Mouse (Mus musculus): ENCODE data around the gene Cdh4.

The Cdh4 gene

DNA sequence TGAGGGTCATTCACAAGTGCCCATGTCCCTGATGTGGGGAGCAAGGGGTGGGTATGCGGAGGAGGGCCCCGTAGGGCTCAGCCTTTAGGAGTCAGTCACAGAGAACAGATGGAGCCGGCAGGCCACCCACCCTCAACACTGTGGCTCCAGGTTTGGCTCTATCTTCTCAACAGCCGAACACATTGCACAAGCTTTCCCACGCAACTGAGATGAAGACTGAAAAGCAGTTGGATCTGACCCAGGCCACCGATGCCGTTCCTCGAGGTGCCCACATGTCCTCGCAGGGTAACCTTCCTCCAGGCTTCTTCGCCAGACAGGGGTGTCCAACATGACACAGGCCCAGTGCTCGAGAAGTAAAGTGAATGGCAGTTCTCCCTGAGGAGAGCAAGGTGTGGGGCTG is 144.2 kb downstream of the Cdh4 start:
- no peak for ATAC-seq (ENCODE audit: insufficient number of reproducible peaks, low FRiP score, low TSS enrichment)

- ATAC-seq (ENCODE audit: insufficient number of reproducible peaks, low FRiP score, low TSS enrichment), result no peak
Observed at GRCm38 (mm10) chr2:179587069-179587468, 144.8 kb downstream of the Cdh4 start.

DNA sequence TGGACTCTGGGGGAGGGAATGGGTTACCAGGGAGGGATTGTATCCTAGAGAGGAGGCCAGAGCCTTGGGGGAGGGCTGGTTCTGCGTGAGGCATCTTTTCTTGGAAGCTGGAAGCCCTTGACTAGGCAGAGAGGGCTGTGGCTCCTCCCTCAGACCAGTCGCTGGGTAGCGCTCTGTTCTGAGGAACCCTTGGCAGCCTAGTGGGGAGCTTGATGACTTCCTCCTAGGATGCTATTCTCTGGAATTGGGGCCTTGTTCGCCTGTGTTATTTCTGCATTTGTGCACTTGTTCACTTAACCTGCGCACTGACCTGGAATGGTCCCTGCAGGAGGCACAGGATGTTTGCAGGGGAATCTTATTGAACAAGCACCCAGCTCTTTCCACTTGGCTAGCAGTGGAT is 149.4 kb downstream of the Cdh4 start:
- ATAC-seq (ENCODE audit: insufficient number of reproducible peaks, low FRiP score, low TSS enrichment), result peak; percentile 52

DNA sequence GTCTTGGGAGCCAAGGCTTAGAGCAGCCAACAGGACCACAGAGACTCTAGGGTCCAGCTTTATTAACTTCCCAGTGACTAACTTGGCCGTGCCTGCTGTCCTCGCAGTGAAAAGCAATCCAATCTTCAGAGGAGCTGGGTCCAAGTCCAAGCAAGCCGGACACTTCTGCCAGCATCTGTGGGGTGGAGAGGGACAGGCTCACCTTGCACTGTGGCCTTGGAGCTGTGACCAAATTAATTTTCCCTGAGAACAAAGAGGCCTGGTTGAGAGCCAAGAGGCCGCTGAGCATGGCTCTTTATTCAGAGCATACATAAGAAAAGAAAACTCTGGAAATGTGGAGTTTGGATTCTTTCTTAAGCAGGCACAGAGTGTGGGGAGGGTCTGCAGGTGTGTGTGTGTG is 152.8 kb downstream of the Cdh4 start:
- no peak for ATAC-seq (ENCODE audit: insufficient number of reproducible peaks, low FRiP score, low TSS enrichment)

DNA sequence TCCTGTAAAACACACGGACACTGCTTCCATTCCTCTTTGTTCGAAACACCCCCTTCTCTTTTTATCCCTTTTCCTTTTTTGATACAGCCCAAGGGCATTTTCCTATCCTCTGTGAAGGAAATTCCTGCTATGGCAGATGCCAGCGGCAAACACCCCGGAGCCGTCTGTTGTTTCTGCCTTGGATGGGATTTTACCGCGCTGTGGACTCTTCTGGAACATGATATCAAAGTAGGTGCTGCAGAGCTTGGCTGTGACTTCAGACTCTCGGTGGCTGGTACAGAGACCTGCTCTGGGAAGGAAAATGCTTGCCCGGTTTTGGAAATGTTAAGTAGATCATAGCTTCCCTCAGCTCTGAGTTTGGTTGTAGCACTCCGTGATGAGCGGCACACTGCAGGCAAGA is 156.7 kb downstream of the Cdh4 start:
- ATAC-seq (ENCODE audit: insufficient number of reproducible peaks, low FRiP score, low TSS enrichment), result no peak

- ATAC-seq (ENCODE audit: insufficient number of reproducible peaks, low FRiP score, low TSS enrichment), result no peak
Observed at GRCm38 (mm10) chr2:179599886-179600285, 157.7 kb downstream of the Cdh4 start.

DNA sequence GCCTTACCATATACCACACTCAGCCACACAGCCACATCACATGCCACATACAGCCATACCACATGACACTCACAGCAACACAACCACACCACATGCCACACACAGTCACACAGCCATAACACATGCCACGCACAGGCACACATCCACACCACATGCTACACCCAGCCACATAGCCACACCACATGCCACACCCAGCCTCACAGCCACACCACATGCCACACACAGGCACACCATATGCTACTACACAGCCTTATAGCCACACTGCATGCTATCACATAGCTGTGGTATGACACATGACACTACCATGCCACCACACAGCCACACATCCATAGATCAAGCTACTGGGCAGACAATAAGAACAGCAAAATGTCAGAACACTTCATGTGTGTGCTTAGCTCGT is 158.1 kb downstream of the Cdh4 start:
- ATAC-seq (ENCODE audit: insufficient number of reproducible peaks, low FRiP score, low TSS enrichment), result no peak

DNA sequence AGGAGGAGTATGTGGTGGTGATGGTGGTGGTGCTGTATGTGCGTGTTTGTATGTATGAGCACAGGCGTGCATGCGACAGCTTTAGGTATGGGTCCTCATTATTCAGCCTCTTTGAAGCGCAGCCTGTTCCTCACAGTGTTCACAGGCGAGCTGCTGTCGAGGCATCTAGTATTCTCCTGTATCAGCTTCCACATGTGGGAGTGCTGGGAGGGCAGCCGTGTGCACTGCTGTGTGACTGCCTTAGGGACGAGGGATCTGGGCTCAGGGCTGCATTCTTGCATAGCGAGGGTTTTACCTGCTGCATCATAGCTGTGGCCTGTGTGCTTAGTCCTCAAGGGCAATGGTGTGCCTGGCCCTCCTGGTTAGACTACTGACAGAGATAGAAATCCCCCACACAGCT is 158.9 kb downstream of the Cdh4 start:
- no peak for ATAC-seq (ENCODE audit: insufficient number of reproducible peaks, low FRiP score, low TSS enrichment)

GRCm38 (mm10) chr2:179604746-179605145 is 162.5 kb downstream of the Cdh4 start:
- no peak for ATAC-seq (ENCODE audit: insufficient number of reproducible peaks, low FRiP score, low TSS enrichment)

- ATAC-seq (ENCODE audit: insufficient number of reproducible peaks, low FRiP score, low TSS enrichment), result no peak
Observed at GRCm38 (mm10) chr2:179605255-179605654, 163.0 kb downstream of the Cdh4 start.

DNA sequence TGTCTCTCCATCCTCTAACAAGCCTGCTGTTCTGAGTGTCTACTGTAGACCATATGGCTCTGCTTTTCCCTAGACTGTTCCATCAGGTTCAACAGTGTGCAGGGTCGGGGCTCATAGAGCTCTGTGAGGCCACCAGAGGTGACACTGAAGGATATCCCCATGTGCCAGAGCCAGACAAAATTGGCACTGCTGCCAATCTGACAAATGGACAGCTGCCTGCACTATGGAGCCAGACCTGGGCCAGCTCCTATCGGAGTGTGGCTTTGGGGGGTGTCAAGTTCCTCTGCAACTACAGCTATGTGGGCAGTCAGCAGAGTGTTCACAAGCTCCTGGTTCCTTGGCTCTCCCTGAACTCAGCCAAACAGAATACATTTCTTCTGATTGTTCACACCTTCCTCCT is 164.1 kb downstream of the Cdh4 start:
- ATAC-seq (ENCODE audit: insufficient number of reproducible peaks, low FRiP score, low TSS enrichment), result no peak

DNA sequence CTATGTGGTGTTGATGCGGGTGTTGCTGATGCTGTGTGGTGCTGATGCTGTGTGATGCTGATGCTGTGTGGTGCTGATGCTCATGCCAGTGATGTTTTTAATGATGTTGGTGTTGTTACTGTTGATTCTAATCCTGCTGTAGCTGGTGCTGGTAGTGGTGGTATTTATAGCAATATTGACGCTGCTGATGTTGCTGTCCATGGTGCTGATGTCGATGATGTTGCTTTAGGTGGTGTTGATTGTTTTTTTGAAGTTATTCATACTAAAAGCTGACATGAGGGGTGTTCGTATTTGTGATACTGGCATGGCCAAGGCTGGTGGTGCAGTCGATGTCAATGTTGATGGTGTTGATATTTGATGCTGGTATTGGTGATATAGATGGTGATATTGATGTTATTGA is 173.7 kb downstream of the Cdh4 start:
- no peak for ATAC-seq (ENCODE audit: insufficient number of reproducible peaks, low FRiP score, low TSS enrichment)

GRCm38 (mm10) chr2:179623643-179624473 is 181.6 kb downstream of the Cdh4 start:
- no peak for ATAC-seq (ENCODE audit: insufficient number of reproducible peaks, low FRiP score, low TSS enrichment)

DNA sequence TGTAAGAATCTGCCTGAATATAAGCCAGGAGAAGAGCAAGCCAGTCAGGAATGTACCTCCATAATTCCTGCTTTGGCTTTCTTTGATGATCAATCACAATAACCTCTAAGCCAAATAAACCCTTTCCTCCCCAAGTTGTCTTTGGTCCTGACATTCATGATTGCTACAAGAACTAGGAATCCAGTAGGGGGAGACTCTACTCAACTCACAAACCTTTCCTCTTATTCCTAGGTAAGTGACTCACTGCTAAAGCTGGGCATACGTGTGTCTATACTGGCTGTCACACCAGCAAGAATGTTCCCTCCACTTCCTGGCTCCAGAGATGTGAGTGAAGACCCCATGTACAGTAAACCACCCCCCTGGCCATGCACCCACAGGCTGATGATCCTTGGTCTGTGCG is 185.3 kb downstream of the Cdh4 start:
- no peak for ATAC-seq (ENCODE audit: insufficient number of reproducible peaks, low FRiP score, low TSS enrichment)

DNA sequence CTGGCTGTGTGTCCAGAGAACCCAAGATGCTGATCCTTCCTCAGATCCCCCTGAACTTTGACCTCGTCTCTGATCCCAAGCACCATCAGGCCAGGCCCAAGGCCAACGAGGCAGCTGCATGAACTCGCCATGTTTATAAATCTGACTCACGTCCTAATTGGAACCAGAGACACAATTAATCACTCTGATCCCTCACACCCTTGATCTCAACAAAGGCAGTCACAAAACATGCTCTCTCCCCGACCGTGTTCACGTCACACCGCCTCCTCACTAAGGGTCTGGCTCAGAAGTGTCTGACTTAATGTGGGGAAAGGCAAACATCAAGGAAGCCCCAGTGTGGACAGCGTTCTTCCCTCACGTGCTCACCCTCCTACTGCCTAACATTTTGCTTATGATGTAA is 188.5 kb downstream of the Cdh4 start:
- no peak for ATAC-seq (ENCODE audit: insufficient number of reproducible peaks, low FRiP score, low TSS enrichment)

DNA sequence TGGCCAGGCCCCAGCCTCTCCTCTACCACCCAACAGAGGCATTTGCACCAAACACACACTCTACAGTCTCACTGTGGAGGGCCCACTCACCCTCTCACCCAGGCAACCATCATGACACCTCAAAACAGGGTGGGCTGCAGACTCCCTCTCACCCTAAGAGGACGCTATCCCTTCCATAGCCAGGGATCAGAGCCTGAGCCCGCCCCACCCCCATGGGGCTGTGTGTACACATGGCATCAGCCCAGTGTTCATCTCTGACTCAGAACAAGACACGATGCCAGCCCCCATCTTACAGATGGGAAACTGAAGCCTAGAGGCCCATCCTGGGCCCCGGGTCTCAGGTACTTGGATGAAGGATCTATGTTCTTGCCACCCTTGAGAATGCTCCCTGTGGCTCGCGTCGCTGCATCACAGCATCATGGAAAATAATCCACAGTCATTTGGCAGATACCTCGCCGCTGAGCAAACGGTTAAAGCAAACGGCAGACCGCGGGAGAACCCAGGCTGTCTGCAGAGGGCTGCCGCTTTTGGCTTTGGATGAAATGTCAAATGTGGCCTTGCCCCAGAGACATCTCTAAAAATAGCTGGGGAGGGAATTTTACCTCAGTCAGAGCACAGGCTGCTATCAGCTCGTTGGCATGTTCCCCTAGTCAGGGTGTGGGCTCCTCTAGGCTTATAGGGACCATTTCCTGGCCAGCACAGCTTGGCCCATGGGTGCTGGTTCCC is 198.5 kb downstream of the Cdh4 start:
- peak; percentile 62 for ATAC-seq (ENCODE audit: insufficient number of reproducible peaks, low FRiP score, low TSS enrichment)

DNA sequence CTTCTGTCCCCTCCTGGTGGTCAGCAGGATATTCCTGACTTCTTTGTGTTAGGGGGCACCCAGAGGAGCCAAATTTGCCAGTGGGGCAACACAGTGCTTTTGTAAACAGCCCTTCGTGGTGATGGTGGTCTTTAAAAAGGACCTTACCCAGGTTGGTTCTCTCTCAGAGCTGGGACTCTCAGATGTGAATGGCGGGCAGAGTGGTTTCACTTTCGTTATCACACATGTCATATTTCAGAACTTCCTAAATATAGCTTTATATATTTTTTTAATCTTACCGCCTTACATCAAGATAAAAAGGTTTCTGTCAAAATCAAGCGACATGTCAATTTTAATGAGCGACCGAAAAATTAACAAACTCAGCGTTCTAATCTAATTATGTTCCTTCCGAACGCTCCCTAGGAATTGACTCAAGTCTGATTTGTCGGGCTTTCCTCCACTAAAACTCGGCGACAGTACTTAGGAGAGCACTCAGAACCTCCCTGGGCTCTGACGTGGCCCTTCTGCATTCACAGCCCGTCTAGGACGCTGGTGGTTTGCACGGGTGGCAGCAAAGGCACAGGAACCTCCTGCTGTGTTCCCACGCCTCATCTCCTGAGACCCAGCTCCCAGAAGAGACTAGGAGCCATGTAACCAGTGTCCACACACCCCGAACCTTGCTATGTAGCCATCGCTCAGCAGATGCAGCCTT is 206.5 kb downstream of the Cdh4 start:
- ATAC-seq (ENCODE audit: insufficient number of reproducible peaks, low FRiP score, low TSS enrichment), result peak; percentile 45; the same call in 1 of the 2 replicates

DNA sequence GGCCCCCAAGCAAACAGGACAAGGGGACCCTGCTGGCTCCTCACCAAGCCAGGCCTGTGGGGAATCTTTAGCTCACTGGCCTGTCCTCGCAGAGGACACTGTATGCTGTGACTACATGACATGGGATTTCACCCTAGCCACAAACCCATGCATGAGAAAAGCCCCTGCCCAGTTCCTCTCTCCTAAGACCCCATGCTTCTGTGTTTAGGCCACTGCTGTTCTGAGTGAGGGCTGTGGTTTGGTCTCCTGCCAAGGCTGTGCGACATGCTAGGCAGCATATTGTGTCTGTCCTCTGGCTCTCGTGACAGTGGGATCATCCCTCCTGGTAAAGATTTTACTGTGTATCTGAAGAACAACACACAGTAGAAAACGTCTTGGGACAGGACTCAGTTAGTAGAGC is 207.1 kb downstream of the Cdh4 start:
- no peak for ATAC-seq (ENCODE audit: insufficient number of reproducible peaks, low FRiP score, low TSS enrichment)

GRCm38 (mm10) chr2:179650168-179650567 is 207.9 kb downstream of the Cdh4 start:
- no peak for ATAC-seq (ENCODE audit: insufficient number of reproducible peaks, low FRiP score, low TSS enrichment)

- ATAC-seq (ENCODE audit: insufficient number of reproducible peaks, low FRiP score, low TSS enrichment), result no peak
Observed at GRCm38 (mm10) chr2:179655506-179655905, 213.3 kb downstream of the Cdh4 start.

- no peak for ATAC-seq (ENCODE audit: insufficient number of reproducible peaks, low FRiP score, low TSS enrichment)
Observed at GRCm38 (mm10) chr2:179659254-179659653, 217.0 kb downstream of the Cdh4 start.
